Mouse (Mus musculus) forebrain, embryonic 14.5 days (tissue): ENCODE results near the gene Timm8a2. TPM values are rescaled to one million over a fixed set of nuclear protein-coding genes. Genes with fewer than 3 reads are reported as not detected.
A peak's percentile ranks its signal among the peaks of the same experiment; 100 is the strongest.
"Not testable (repeated sequence)": the region's sequence is repeated elsewhere in the genome, so short reads cannot be mapped to it uniquely, and the experiment has no call there.

Source experiments
- ATAC-seq: fragments of 200-750 bp; cut with Nextera tagmentation; 2 replicates; pipeline ENCODE4 v1.8.0; 2017; ENCODE audit warnings: mild to moderate bottlenecking, moderate library complexity
- DNase-seq: peaks from one replicate; pipeline ENCODE4 v3.0.0-alpha.2; 2015; ENCODE audit warnings: low spot score
- H3K27ac ChIP-seq: fragments of 300-500 bp; sonication (generic); 2 replicates; pipeline ENCODE4 v1.5.1; 2014; ENCODE audit warnings: low read depth, mild to moderate bottlenecking, control low read depth, low read length, moderate library complexity
- H3K27me3 ChIP-seq: fragments of 300-500 bp; sonication (generic); replicated peaks from 2 replicates; pipeline ENCODE4 v1.6.1; 2014; ENCODE audit warnings: low read length, control low read depth, mixed read lengths; ENCODE audit not compliant: control insufficient read depth, insufficient read depth
- H3K36me3 ChIP-seq: fragments of 300-500 bp; sonication (generic); 2 replicates; pipeline ENCODE4 v1.6.1; 2014; ENCODE audit warnings: low read length, control low read depth; ENCODE audit not compliant: control insufficient read depth, insufficient read depth
- H3K4me1 ChIP-seq: fragments of 300-500 bp; sonication (generic); 2 replicates; pipeline ENCODE4 v1.6.1; 2014; ENCODE audit warnings: antibody characterized with exemption, low read length, control low read depth; ENCODE audit not compliant: control insufficient read depth, insufficient read depth
- H3K4me2 ChIP-seq: fragments of 300-500 bp; sonication (generic); 2 replicates; pipeline ENCODE4 v1.6.1; 2014; ENCODE audit warnings: mild to moderate bottlenecking, control low read depth, low read length
- H3K4me3 ChIP-seq: fragments of 300-500 bp; sonication (generic); 2 replicates; pipeline ENCODE4 v1.5.1; 2014; ENCODE audit warnings: low read depth, low read length, control low read depth
- H3K9ac ChIP-seq: fragments of 300-500 bp; sonication (generic); 2 replicates; pipeline ENCODE4 v1.6.1; 2014; ENCODE audit warnings: mild to moderate bottlenecking, low read length, control low read depth, moderate library complexity
- H3K9me3 ChIP-seq: fragments of 300-500 bp; sonication (generic); replicated peaks from 2 replicates; pipeline ENCODE4 v1.6.1; 2016; ENCODE audit warnings: low read length, control low read depth, mixed read lengths; ENCODE audit not compliant: control insufficient read depth
- WGBS: fragments of 180-500 bp; shearing (Covaris S2); extraction: QIAGEN DNeasy Blood & Tissue Kit; methylation state at CpG from one replicate; pipeline ENCODE4 v1.1.7; 2014; 5-methylcytosine and 5-hydroxymethylcytosine counted together
- polyA plus RNA-seq: library from polyadenylated mRNA; unstranded; fragments of >200 nt; fragmentation: Nextera tagmentation; extraction: Ambion mirVana; gene quantifications from 2 replicates; pipeline ENCODE4 v1.2.1, GENCODE M21; 2014

Timm8a2 gene
- polyA plus RNA-seq, 1 experiment from 2014 or later = not detected

DNA sequence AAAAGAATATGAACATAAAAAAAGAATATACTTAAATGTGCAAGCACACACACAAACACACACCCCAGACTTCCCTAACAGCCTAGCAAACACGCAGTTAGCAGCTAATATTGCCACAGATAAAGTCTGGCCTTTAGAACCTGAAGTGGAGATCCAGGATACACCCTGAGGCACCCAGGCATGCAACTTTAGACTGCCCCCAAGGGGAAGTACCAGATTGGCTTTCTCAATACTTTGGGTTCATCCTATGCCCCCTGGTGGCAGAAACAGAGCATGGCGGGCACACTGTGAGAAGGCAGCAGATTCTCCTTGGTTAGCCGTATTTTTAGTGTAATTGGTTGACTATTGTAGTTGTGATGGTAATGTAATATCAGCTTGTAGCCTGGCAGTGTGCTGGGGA lies 26.2 kb downstream of the Timm8a2 start:
- ATAC-seq = peak; percentile 62
- Histone ChIP-seq H3K36me3 (no peaks in the 10 kb centered on the region), H3K4me2 (no peak overlapping the region), H3K27me3 (no peaks in the 10 kb centered on the region), H3K9ac (no peak overlapping the region), H3K4me3 (no peak overlapping the region), H3K9me3 (no peaks in the 10 kb centered on the region), H3K4me1 (no peaks in the 10 kb centered on the region), H3K27ac (no peak overlapping the region)
- 5% methylated on average over 3 of the region's 3 CpGs for WGBS
- peak; percentile 84 for DNase-seq

DNA sequence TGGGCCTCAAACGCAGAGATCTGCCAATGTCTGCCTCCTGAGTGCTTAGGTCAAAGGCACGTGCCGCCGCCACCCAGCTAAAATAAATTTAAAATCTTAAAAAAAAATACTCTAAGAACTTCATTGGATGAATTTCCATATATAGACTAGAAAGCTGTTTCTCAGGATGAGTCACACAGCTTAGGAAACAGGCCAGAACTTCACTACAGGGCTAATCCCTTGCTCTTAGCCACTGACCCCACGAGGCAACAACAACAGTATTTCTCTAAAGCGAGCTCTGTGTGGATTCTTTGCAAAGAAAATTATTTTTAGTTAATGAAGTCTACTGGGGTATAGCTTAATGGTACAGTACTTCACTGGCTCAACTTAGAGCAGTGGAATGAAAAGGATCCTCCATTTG lies 26.9 kb downstream of the Timm8a2 start:
- Histone ChIP-seq H3K9ac (no peak overlapping the region), H3K27me3 (no peaks in the 10 kb centered on the region), H3K9me3 (no peaks in the 10 kb centered on the region), H3K4me2 (no peak overlapping the region), H3K27ac (no peak overlapping the region), H3K4me3 (no peak overlapping the region), H3K36me3 (no peaks in the 10 kb centered on the region), H3K4me1 (no peaks in the 10 kb centered on the region)
- ATAC-seq (no peak), DNase-seq (no peak)
- 86% methylated on average over 6 of the region's 6 CpGs for WGBS

- Histone ChIP-seq H3K27ac (no peak overlapping the region), H3K4me1 (no peaks in the 10 kb centered on the region), H3K36me3 (no peaks in the 10 kb centered on the region), H3K9me3 (no peaks in the 10 kb centered on the region), H3K4me3 (no peak overlapping the region), H3K9ac (no peak overlapping the region), H3K4me2 (no peak overlapping the region), H3K27me3 (no peaks in the 10 kb centered on the region)
- WGBS = 84% methylated on average over 10 of the region's 10 CpGs
- ATAC-seq (no peak), DNase-seq (no peak)
Measured at GRCm38 (mm10) chr14:122062411-122063090, 28.1 kb downstream of the Timm8a2 start.

- Histone ChIP-seq H3K27me3 (no peaks in the 10 kb centered on the region), H3K9me3 (no peaks in the 10 kb centered on the region), H3K27ac (no peak overlapping the region), H3K4me1 (no peaks in the 10 kb centered on the region), H3K4me2 (no peak overlapping the region), H3K36me3 (no peaks in the 10 kb centered on the region), H3K9ac (no peak overlapping the region), H3K4me3 (no peak overlapping the region)
- DNase-seq (no peak), ATAC-seq (no peak)
- 81% methylated on average over 5 of the region's 5 CpGs for WGBS
Measured at GRCm38 (mm10) chr14:122063599-122063998, 29.1 kb downstream of the Timm8a2 start.

GRCm38 (mm10) chr14:122064519-122064918 lies 30.0 kb downstream of the Timm8a2 start:
- Histone ChIP-seq H3K4me3 (no peak overlapping the region), H3K4me1 (no peaks in the 10 kb centered on the region), H3K36me3 (no peaks in the 10 kb centered on the region), H3K9ac (no peak overlapping the region), H3K9me3 (no peaks in the 10 kb centered on the region), H3K27me3 (no peaks in the 10 kb centered on the region), H3K27ac (no peak overlapping the region), H3K4me2 (no peak overlapping the region)
- DNase-seq (peak; percentile 61), ATAC-seq (no peak)
- 5% methylated on average over 2 of the region's 2 CpGs for WGBS

DNA sequence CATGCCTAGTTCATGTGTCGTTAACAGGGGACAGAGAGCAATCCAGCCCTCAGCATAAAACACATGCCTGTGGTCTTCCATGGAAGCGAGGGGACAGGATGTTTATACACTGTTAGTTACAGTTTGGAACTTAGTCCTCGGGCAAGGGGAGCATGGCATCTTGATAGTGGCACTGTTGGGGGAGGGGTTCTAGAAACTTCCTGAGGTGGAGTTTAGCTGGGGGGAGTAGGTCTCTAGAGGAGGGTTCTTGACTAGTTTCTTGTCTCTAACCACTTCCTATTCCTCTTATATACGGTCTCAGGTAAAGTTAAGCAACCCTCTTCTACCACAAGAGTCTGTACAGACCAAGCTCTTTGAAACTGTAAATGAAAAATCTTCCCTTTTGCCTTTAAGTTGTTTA lies 31.8 kb downstream of the Timm8a2 start:
- DNase-seq (no peak), ATAC-seq (no peak)
- 81% methylated on average over 4 of the region's 4 CpGs for WGBS
- Histone ChIP-seq H3K36me3 (no peaks in the 10 kb centered on the region), H3K4me2 (no peak overlapping the region), H3K4me1 (no peaks in the 10 kb centered on the region), H3K27me3 (no peaks in the 10 kb centered on the region), H3K27ac (no peak overlapping the region), H3K9ac (no peak overlapping the region), H3K9me3 (no peaks in the 10 kb centered on the region), H3K4me3 (no peak overlapping the region)

GRCm38 (mm10) chr14:122068036-122068435 lies 33.6 kb downstream of the Timm8a2 start:
- WGBS = 33% methylated on average over 3 of the region's 3 CpGs
- DNase-seq, ATAC-seq: not testable (repeated sequence)

DNA sequence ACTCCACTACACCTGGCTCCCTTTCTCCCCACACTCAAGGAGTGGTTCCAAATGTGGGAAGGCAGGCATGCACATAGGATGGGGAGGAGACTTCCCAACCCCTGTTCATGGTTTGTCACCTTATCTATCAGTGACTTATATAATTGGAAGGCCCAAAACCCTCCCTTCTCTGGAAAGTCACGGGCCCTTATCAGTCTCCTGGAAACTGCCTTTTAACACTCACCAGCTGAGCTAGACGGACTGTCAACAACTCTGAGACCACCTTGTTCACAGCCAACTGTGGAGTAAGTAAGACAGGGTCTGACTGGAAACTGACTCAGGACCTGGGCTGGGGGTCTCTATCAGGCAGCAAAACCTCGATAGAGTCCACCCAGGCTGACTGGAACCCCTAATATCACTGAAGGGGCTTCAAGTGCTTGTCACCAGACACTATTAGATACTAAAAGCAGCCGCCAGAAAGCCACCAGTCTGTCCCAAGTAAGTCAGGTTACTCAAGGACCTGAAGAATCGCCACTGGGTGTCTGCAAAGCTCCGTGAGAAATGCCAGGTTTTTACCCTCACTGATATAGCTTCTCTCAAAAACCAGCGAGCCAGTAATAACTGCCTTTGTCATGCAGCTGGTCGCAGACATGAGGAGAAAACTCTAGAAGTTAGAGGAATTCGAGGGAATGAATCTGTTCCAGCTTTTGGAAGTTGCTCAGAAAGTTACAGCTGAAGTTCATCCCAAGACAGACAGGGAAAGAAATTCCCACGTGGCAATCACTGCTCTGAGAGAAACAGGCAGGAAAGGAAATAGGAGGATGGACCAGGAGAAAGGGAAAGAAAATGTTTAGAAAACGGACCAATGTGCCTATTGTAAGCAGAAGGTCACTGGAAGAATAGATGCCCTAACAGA lies 34.6 kb downstream of the Timm8a2 start:
- Histone ChIP-seq H3K4me1 (no peaks in the 10 kb centered on the region), H3K27me3 (no peaks in the 10 kb centered on the region), H3K9me3 (no peaks in the 10 kb centered on the region), H3K36me3 (no peaks in the 10 kb centered on the region), H3K4me2 (no peak overlapping the region), H3K4me3 (no peak overlapping the region), H3K9ac (no peak overlapping the region), H3K27ac (no peak overlapping the region)
- ATAC-seq (no peak), DNase-seq (no peak)
- WGBS = 55% methylated on average over 11 of the region's 11 CpGs

More at GRCm38 (mm10) chr14:122068036-122068435, 33.6 kb downstream of the Timm8a2 start:
- not testable (repeated sequence) for H3K9me3 ChIP-seq, H3K4me2 ChIP-seq, H3K4me1 ChIP-seq, H3K27me3 ChIP-seq, H3K27ac ChIP-seq, H3K9ac ChIP-seq, H3K4me3 ChIP-seq, H3K36me3 ChIP-seq

DNA sequence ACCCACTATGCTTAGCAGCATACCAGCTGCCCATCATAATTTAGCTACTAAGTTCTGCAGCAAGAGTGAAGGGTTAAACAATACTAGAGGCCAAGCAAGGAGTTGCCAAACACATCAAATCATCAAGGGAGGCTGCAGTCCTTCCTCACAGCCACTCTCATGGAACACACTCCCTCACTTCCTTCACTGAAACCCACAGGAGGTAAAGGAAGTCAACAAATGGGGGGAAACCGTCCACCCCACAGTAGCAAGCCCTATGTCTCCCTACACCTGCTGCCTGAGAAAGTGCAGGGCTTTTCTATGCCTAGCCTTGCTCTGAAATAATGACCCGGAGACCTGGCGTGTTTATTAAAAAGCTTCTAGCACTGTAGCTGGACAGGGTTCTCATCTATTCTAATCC lies 35.5 kb downstream of the Timm8a2 start:
- WGBS = 83% methylated on average over 3 of the region's 3 CpGs
- Histone ChIP-seq H3K9ac (no peak overlapping the region), H3K9me3 (no peaks in the 10 kb centered on the region), H3K36me3 (no peaks in the 10 kb centered on the region), H3K4me1 (no peaks in the 10 kb centered on the region), H3K27ac (no peak overlapping the region), H3K27me3 (no peaks in the 10 kb centered on the region), H3K4me2 (no peak overlapping the region), H3K4me3 (no peak overlapping the region)
- ATAC-seq = no peak
- no peak for DNase-seq
